Mouse (Mus musculus) embryonic fibroblast, embryonic 13.5 days (primary cell): ENCODE measurements around the gene Uap1.

Experiments used
- CTCF ChIP-seq: IDR thresholded peaks from 2 replicates; pipeline ENCODE4 v1.5.1; 2011; ENCODE audit warnings: mild to moderate bottlenecking, control low read depth, low read length, moderate library complexity, borderline replicate concordance; ENCODE audit not compliant: insufficient read depth
- POLR2A ChIP-seq: IDR thresholded peaks from 2 replicates; pipeline ENCODE4 v1.6.1; 2011; ENCODE audit warnings: low read depth, mild to moderate bottlenecking, control low read depth, low read length, moderate library complexity

- TF ChIP-seq POLR2A, result no peak
- no peak for TF ChIP-seq CTCF
Observed at GRCm38 (mm10) chr1:170155298-170155697, 19.5 kb downstream of the Uap1 start.
